Mouse (Mus musculus) heart, embryonic 13.5 days (tissue): ENCODE results near the gene Spire2. TPM values are rescaled to one million over a fixed set of nuclear protein-coding genes. Genes with fewer than 3 reads are reported as not detected.

ENCODE experiments used
- polyA plus RNA-seq: library from polyadenylated mRNA; unstranded; fragments of >200 nt; fragmentation: Nextera tagmentation; extraction: Ambion mirVana; gene quantifications from 2 replicates; pipeline ENCODE4 v1.2.1, GENCODE M21; 2015

Spire2 gene
- polyA plus RNA-seq, 1 experiment from 2014 or later: 1.1 TPM

Other genes starting within 250 kb of the Spire2 start
- 938 and 957 TPM in 2 replicates for gene Rpl13, start 230.4 kb upstream of the Spire2 start, polyA plus RNA-seq
- 0.19 and 0.24 TPM in 2 replicates for gene Cpne7, start 215.3 kb upstream of the Spire2 start, polyA plus RNA-seq
- 4.0 and 7.5 TPM in 2 replicates for gene Sult5a1, start 174.4 kb upstream of the Spire2 start, polyA plus RNA-seq
- 2.5 and 3.3 TPM in 2 replicates for gene Dpep1, start 146.5 kb upstream of the Spire2 start, polyA plus RNA-seq
- gene Chmp1a, start 120.0 kb upstream of the Spire2 start, polyA plus RNA-seq: 91.2 and 99.4 TPM in 2 replicates
- gene Spata33, start 119.9 kb upstream of the Spire2 start, polyA plus RNA-seq: 3.7 TPM in 2 replicates
- gene Cdk10, start 107.9 kb upstream of the Spire2 start, polyA plus RNA-seq: 19.5 and 20.5 TPM in 2 replicates
- gene Spata2l, start 96.5 kb upstream of the Spire2 start, polyA plus RNA-seq: 3.1 and 3.2 TPM in 2 replicates
- gene Zfp276, start 78.5 kb upstream of the Spire2 start, polyA plus RNA-seq: 12.7 and 13.5 TPM in 2 replicates
- 18.1 and 18.5 TPM in 2 replicates for gene Vps9d1, start 78.4 kb upstream of the Spire2 start, polyA plus RNA-seq
- 17.0 and 17.5 TPM in 2 replicates for gene Fanca, start 14.1 kb upstream of the Spire2 start, polyA plus RNA-seq
- 136 and 141 TPM in 2 replicates for gene Tcf25, start 41.0 kb downstream of the Spire2 start, polyA plus RNA-seq
- not detected in 2 replicates for gene Mc1r, start 74.4 kb downstream of the Spire2 start, polyA plus RNA-seq
- 4.1 and 4.9 TPM in 2 replicates for gene Tubb3, start 78.7 kb downstream of the Spire2 start, polyA plus RNA-seq
- gene Def8, start 90.8 kb downstream of the Spire2 start, polyA plus RNA-seq: 30.4 and 31.1 TPM in 2 replicates
- gene Afg3l1, start 145.2 kb downstream of the Spire2 start, polyA plus RNA-seq: 47.4 and 47.7 TPM in 2 replicates
- 1.3 and 1.4 TPM in 2 replicates for gene Dbndd1, start 182.8 kb downstream of the Spire2 start, polyA plus RNA-seq
- 13.5 and 14.7 TPM in 2 replicates for gene Gas8, start 186.1 kb downstream of the Spire2 start, polyA plus RNA-seq